Mouse (Mus musculus): ENCODE measurements around the gene Bri3.

DNA sequence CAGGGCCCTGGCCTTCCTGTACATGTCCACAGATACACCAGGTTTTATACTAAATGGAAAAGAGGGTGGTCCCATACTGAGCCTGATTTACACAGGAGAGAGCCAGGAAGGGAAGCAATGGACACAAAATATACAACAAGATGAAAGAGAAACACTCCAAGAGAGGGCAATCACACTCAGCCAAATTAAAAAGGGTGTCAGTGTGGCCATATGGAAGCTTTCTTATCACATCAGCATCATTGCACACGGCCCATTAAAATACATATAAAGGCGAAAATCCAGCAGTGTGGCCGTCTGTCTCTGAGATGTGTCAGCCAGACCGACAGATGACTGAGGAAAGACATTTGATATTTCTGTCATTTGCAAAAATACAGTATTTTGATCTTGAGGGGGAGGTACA, 168.5 kb downstream of the Bri3 start:
- no peak for TF ChIP-seq GATA1 (IDR thresholded peaks at IDR 0.05; ENCODE audit: low read length)
- TF ChIP-seq TAL1 (IDR thresholded peaks at IDR 0.05; ENCODE audit: low read length): no peak

Data from erythroblast, embryonic 14.5 days (primary cell).